ENCODE assay signal across 18 mouse cellular contexts in genomic region chr2:115742061-115742460, GRCm38 (mm10).
DNase-seq lines count a peak whose midpoint lies in the region; ATAC-seq and TF ChIP-seq lines count a peak whose summit lies in the region.
"Had no signal": no experiment of that assay in that cellular context is flagged by ENCODE, and none has a peak within 500 bp of the region (broad histone marks: within the 10 kb centered on the region; RNA-seq: fewer than 3 reads in every experiment).

No protein-coding gene starts in this region.

- no peak overlapping the region for H3K27ac ChIP-seq in lung, postnatal 0 days (ENCODE audit: low read length)
- H3K27ac ChIP-seq in hindbrain, embryonic 12.5 days = no peak overlapping the region
- H3K27ac ChIP-seq: embryonic facial prominence, embryonic 12.5 days; heart, embryonic 10.5 days; hindbrain, postnatal 0 days; lung, embryonic 15.5 days had no signal

- TF ChIP-seq EP300 in lung, postnatal 0 days (IDR thresholded peaks at IDR 0.05) = no peak

- DNase-seq in right cerebral cortex, postnatal 10 days (ENCODE audit: low spot score in 2 of 2) = peak; percentile 36 to 46
- no peak for DNase-seq in right cerebral cortex, adult 18-20 months
- DNase-seq in adrenal gland, adult 2 months = peak; percentile 92
- DNase-seq in layer of hippocampus, adult 11-12 months (ENCODE audit: low spot score) = peak; percentile 34
- no peak for DNase-seq in lung, postnatal 0 days (ENCODE audit: low spot score)
- DNase-seq: cerebellum, postnatal 36 days; gastrocnemius, postnatal 14 days; heart, postnatal 14 days; kidney, adult 2 months; retina, postnatal 1 day had no signal

- no peak overlapping the region for H3K9ac ChIP-seq in lung, postnatal 0 days (replicated peaks; ENCODE audit: low read depth)
- no peak overlapping the region for H3K9ac ChIP-seq in hindbrain, embryonic 12.5 days
- H3K9ac ChIP-seq: embryonic facial prominence, embryonic 12.5 days; lung, embryonic 15.5 days had no signal

- WGBS in lung, postnatal 0 days = 86% methylated on average over 7 of the region's 7 CpGs
- 90% methylated on average over 7 of the region's 7 CpGs for WGBS in hindbrain, embryonic 12.5 days

- H3K9me3 ChIP-seq in lung, postnatal 0 days (ENCODE audit: low read length) = no peaks in the 10 kb centered on the region
- H3K9me3 ChIP-seq in hindbrain, embryonic 12.5 days (replicated peaks) = no peaks in the 10 kb centered on the region
- H3K9me3 ChIP-seq: embryonic facial prominence, embryonic 12.5 days; heart, embryonic 10.5 days; lung, embryonic 15.5 days had no signal

- TF ChIP-seq CTCF in lung, postnatal 0 days (IDR thresholded peaks at IDR 0.05) = no peak

- H3K4me1 ChIP-seq in lung, postnatal 0 days (ENCODE audit: insufficient read depth, low read depth, low read length) = no peaks in the 10 kb centered on the region
- no peaks in the 10 kb centered on the region for H3K4me1 ChIP-seq in hindbrain, embryonic 12.5 days
- H3K4me1 ChIP-seq: lung, embryonic 15.5 days; megakaryocyte, embryonic 14.5 days had no signal

- H3K4me2 ChIP-seq in lung, postnatal 0 days (replicated peaks; ENCODE audit: low read depth, low read length) = no peak overlapping the region
- no peak overlapping the region for H3K4me2 ChIP-seq in hindbrain, embryonic 12.5 days (replicated peaks)
- H3K4me2 ChIP-seq: embryonic facial prominence, embryonic 12.5 days; lung, embryonic 15.5 days had no signal

- H3K27me3 ChIP-seq in lung, postnatal 0 days (replicated peaks; ENCODE audit: insufficient read depth, low read length) = no peaks in the 10 kb centered on the region
- H3K27me3 ChIP-seq in hindbrain, embryonic 12.5 days = no peaks in the 10 kb centered on the region
- H3K27me3 ChIP-seq: embryonic facial prominence, embryonic 12.5 days; lung, embryonic 15.5 days; megakaryocyte, embryonic 14.5 days had no signal

- no peaks in the 10 kb centered on the region for H3K36me3 ChIP-seq in lung, postnatal 0 days (ENCODE audit: insufficient read depth, low read length)
- H3K36me3 ChIP-seq in hindbrain, embryonic 12.5 days = no peaks in the 10 kb centered on the region
- H3K36me3 ChIP-seq: embryonic facial prominence, embryonic 12.5 days; heart, embryonic 10.5 days; lung, embryonic 15.5 days had no signal

- H3K4me3 ChIP-seq in lung, postnatal 0 days (ENCODE audit: low read depth, low read length) = no peak overlapping the region
- H3K4me3 ChIP-seq in hindbrain, embryonic 12.5 days = no peak overlapping the region
- H3K4me3 ChIP-seq: embryonic facial prominence, embryonic 12.5 days; heart, embryonic 10.5 days; lung, embryonic 15.5 days; megakaryocyte, embryonic 14.5 days had no signal

- ATAC-seq in lung, postnatal 0 days = no peak
- no peak for ATAC-seq in hindbrain, embryonic 12.5 days (ENCODE audit: low FRiP score)
- ATAC-seq in activated CD4-positive, CD25-positive, alpha-beta regulatory T cell, adult 4 months = no peak
- ATAC-seq: CD4-positive, CD25-positive, alpha-beta regulatory T cell, adult 4 months; hindbrain, postnatal 0 days had no signal

Comparison
In these comparisons a context has a peak if more than half of its experiments do, and no peak if none do; other contexts are left out.
1. DNase-seq: peak in right cerebral cortex, postnatal 10 days (2 of 2), adrenal gland, adult 2 months (single experiment) and layer of hippocampus, adult 11-12 months (single experiment); none in right cerebral cortex, adult 18-20 months (single experiment) and lung, postnatal 0 days (single experiment).